Mouse (Mus musculus) natural killer cell, adult 2 months (primary cell): Measurements from ENCODE around the gene Mlh3.
A peak's percentile ranks its signal among the peaks of the same experiment; 100 is the strongest.

Experiments
- DNase-seq, 2 experiments: peaks; one replicate each; pipeline ENCODE4 v3.0.0; 2022; ENCODE audit warnings: low spot score in 2 of 2

Gene Mlh3

DNA sequence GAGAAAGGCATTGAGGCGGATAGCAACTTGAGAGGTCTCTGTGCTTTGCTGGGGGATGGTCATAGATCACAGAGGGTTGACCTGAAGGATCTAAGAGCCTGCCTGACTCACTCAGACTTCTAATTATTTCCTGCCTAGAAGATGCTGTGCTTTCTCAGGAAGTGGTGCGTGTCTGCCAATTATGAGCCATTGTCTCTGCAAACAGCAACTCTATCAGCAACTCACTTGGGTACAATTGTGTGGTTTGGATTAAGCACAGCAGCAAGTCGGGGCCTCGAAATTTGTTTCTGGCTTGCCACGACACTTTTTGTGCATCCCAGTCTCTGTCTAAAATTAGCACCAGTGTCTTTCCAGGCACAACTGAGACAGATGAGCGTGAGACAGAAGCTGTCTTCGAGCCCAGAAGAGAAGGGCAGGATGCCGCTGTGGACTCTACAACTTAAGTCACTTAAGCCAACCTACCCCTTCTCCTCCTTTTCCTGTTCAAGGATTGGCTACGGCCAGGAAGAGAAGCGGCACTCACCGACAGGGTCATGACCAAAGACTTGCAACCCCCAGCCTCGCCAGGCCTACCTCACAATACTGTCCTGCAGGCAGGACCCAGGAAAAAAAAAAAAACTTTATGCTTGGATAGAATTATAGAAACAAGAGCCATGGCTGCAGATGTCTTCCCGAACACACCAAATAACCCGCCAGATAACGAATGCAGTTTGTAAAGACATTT is 42.4 kb downstream of the Mlh3 start:
- no peak for DNase-seq

DNA sequence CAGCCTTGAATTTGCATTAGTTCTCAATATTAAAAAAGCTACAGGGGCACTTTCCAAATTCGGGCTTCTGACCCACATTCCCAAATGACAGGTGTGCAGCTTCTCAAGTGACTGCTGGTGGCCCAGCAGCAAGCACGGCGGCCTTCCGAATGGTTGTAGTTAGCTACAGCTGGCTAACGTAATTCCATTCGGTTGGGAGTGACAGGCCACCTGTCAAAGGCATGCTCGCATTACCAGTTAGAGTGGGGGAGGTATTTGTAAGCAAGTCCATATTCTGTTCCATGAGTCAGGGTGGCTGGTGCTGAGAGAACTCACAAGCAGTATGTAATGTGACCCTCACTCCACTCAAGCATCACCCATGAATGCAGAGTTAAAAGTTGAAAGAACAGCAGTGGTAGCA is 43.2 kb downstream of the Mlh3 start:
- no peak for DNase-seq

DNA sequence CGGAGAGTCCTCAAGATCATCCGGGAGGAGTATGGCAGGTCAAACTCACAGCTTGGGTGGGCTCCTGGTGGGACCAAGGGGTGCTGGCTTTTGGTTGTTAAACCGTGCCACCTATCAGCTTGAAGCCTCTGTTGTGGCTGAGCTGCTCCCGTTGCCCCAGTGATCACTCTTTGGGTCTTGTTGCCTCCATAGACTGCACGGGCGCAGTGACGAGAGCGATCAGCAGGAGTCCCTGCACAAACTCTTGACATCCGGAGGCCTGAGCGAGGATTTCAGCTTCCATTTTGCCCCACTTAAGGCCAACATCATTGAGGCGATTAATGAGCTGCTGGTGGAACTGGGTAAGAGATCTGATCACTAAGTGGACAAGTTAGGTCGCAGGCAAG is 50.5 kb downstream of the Mlh3 start:
- peak; percentile 29 to 30 for DNase-seq

DNA sequence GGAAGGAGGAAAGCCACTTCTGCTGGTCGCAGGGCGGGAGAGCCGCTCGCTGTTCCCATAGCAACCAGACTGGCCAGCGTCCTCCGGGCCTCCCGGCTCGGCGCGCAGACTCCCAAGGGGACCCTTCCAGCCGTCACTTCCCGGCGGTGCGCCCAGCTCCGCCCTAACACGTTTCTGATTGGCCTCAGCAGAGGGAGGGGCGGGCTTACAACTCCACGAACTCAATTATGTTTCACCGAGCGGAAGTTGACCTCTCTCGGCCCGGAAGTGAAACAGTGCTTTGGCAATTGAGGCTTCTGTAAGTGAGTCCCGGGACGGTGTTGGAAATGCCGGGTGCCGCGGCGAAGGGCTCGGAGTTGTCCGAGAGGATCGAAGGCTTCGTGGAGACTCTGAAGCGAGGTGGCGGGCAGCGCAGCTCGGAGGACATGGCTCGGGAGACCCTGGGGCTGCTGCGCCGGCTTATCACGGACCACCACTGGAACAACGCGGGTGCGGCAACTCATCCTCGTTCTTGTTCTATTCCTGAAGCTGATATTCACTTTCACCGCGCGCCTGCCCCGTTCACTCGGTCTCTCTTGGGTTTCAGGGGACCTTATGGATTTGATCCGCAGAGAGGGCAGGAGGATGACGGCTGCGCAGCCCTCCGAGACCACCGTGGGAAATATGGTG is 51.0 kb downstream of the Mlh3 start, which contains the start of gene Eif2b2:
TSS of gene Eif2b2 (plus strand) at position 246 of the 669 bp plus-strand sequence.
- peak; percentile 89 to 92 for DNase-seq

DNA sequence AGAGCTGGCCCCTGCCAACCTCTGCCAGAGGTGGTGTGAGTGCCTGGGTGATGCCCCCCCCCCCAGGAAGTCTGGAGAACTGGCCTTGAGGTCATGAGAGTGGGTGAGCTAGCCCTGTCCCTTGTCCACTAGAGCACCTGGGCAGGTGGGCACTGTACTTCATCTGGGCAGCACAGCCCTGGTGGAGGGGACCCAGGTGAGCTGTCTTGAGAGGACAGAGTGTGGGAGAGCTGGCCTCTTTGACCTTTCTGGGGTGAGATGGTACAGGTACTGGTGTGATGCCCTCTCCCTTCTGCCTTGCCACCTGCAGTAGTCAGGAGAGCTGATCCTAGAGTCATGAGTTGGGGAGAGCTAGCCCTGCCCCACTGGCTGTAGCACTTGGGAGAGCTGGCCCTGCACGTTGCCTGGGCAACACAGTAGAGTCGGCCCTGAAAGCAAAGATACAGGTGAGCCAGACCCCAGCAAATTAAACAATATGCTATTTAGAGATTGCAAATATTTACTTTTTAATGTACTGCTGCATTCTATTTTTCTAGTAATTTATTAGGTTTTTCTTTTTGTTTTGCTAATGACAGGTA is 52.6 kb downstream of the Mlh3 start:
- no peak for DNase-seq

DNA sequence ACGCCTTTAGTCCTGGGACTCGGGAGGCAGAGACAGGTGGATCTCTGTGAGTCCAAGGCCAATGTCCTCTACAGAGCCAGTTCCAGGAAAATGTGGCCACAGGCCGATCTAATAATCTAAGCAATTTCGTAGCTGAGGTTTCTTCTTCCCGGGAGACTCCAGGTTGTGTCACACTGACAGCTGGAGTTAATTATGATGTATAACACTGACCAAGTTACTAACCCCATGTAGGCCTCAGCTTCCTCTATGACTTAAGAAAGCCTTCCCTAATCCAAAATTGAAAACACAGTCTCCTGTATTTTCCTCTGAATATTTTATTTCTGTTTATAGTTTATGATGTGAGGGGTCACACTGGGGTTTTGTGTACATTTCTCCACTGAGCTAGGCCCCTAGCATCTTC is 55.4 kb downstream of the Mlh3 start:
- no peak for DNase-seq

DNA sequence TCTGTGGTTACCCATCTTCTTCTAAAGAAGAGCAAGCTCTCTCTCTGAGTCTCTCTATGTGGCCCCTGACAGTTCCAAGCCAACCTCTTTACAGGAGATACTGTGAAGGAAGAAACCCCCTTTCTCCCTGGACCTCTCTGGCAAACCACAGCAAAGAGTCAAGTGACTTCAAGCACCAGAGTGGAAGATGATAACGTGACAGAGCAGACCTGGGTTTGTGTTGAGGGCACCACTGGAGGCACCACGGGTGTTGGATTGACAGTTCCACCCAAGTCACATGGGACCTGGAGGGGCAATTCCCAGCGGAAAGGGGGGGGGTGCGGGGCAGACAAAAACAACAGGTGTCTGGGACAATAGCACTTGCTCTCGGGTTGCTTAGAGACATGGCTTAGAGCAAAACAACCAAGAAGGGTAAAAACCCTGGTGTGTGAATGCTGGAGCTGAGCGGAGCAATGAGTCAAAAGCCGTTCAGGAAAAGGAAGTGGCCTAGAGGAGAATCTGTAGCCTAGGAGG is 61.7 kb downstream of the Mlh3 start:
- DNase-seq = peak in 1 of 2 experiments; percentile 29

DNA sequence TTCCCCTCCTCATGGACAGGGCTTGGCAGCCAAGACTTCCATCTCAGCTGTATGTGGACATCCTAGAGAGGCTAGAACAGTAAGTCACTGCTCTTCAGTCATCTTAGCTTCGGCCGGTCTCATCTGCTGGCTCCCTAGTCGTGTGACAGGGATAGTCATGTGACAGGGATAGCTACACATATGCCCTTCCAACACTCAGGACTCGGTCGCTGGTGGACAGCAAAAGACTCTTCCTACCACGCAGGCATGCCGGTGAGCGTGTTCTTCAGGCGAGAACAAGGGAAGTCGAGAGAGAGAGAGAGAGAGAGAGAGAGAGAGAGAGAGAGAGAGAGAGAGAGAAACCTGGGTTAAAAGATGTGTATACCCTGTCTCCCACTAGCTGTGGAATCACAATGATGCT is 65.0 kb downstream of the Mlh3 start:
- no peak for DNase-seq

DNA sequence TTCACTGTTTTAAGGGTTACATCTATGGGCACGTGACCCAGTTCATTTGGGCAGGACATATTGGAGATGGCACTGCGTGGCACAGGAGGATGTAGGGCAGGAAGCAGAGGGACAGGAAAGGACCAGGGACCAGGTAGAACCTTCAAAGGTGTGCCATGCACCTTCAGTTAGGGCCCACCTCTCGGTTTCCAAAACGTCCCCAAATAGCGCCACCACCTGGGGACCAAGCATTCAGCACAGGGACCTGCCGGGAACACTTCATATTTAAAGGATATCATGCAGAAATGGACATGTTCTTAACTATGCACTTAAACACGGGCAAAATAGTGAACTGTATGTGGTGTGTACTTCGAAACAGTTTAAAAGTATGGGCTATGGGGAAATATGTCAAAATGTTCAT is 66.3 kb downstream of the Mlh3 start:
- no peak for DNase-seq

DNA sequence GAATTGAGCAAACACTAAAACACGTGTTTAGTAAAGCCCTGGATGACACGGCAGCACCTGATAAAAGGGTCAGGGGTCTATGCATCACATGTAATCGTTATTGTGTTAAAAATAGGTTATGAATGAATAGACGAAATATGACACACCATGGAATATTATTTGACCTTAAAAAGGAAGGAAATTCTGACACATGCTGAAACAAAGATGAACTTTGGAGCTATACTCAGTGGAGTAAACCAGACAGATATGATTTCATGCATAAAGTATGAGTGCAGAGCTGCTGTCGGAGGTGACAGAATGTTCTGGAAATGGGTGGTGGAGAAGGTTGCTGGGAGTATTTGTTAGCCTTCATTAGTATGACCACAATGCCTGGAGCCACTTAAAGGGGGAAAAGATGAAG is 66.7 kb downstream of the Mlh3 start:
- DNase-seq = no peak

DNA sequence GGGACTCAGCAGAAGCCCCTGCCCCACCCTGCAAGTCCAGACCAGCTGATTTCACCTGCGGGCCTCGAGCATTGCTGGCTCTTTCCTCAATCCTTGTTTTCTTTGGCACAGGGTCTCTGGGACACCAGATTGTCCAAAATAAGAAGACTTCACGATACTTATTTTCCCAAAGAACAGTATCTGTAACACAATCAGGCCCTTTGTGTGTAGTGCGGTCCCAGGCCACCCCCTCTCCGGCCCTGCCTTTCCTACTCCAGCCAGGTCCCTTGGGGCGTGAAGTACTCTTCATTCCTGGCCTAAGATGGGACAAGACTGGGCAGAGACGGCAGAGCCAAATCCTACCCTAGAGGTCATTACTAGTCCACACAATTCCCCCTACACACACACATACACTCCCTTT is 68.2 kb downstream of the Mlh3 start:
- DNase-seq = no peak

DNA sequence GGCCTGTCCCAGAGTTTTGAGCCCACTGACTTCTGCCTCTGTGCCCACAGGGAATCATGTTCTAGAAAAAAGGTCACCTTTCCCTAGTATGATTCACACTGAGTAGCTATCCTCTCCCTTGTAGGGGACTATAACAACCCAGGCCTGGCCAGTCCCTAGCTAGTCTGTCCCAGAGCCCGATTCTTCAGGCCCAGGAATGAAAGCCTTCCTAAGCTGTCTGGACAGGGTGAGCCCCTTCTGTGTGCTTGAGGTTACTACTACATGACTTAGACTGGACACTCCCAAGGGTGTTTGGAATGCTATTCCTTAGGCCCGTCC is 68.6 kb downstream of the Mlh3 start:
- no peak for DNase-seq

DNA sequence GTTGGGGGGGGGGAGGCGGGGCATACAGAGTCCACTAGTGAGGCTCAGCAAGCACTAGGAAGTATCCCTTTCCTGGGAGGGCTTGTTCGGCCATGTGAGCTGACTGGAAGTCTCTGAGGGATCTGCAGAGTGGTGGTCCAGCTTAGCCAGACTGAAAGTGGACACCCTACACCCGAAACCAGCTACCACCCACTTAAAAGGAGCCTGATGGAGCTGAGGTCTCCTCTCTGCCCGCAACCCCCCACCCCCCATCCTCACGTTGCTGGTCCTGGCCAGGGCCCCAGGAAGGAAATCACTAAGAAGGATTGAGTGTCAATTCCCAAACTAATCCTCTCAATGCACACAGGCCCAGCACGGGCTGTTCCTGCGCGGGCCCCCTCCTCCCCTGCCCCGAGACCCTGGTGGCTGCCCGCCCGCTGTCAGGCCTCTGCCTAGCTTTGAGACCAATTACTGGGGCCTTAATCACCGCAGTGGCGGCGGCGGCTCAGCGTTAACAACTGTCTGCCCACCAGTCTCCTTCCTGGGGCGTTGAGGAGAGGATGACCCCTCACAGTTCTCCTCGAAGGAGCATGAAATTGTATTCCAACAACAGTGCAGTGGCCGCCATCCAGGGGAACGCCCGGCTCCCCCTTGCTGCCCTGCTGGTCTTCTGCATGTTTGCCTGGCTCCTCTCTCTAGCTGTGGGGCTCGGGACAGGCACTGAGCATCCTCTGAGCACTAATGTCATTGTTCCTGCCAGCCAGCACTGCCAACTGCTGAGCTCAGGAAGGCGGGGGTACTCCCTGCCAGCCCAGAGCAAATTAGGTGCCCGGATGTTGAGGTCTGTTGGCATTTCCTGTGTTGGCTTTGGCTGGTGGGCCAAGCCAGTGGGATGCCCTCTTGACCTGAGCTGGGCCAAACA is 69.2 kb downstream of the Mlh3 start:
- no peak for DNase-seq

DNA sequence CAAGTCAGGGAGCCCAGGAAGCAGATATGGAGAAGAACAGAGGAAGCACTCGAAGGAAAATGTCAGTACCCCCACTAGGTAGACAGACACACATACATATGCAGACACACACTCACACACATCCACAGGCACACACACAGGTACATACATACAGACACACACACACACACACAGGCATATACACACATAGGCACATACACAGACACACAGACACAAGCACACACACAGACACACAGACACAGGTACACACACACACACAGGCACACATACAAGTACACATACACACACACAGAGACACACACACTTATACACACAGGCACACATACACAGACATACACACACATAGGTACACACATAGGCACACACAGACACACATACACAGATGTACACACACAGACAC is 70.4 kb downstream of the Mlh3 start:
- DNase-seq = no peak

DNA sequence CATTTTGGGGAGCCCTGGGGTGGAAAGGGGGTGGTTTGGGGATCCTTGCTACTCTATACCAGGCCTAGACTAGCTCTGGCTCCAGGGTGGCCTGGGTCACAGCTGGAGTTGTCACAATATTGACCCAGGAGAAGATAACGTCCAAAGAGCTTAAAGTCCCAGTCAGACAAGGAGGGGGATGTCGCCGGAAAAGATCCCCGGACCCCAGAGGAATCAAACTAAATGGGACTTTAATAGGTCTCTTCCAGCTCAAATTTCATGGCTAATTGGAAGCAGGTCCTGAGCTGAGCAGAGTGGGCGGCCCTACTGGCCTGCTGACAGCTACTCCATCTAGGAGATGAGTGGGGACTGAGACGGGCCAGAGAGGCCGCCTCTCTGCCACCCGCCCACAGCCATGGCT is 72.5 kb downstream of the Mlh3 start:
- no peak for DNase-seq

DNA sequence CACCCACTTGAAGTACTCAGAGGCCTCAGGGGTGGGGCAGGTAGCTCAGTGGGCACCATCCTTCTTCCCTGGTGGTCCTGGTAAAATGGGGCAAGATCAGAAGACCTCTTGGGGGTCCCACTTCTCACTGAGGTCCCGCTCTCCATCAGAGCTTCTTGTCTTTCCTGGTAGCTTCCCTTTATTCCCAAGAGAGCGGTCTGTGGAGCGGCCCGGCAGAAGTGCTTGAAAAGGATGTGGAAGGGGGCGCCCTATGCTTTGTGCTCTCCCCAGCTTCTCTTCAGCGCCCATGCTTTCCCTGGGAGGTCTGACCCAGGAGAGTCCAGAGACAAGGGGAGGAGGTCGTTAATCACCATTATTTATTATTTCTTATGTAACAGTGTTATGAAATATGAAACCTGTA is 73.0 kb downstream of the Mlh3 start:
- DNase-seq = no peak

DNA sequence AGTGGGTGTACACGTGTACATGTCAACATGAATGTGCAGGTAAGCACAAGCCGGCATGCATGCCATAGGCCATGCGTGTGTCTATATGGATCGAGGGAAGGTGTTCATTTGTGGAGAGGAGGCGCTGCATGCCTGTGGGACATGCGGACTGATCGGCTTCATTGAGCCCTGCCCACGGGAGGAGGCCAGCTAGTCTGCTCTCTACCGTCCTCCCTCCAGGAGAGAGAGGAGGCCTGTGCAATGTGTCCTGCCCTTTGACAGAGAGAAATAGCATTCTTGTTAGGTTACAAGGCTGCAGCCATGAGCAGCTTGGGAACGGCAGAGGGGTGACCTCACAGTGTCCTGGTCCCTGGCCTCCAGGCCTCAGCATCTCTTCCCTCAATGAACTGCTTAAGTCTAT is 74.2 kb downstream of the Mlh3 start:
- DNase-seq = no peak

DNA sequence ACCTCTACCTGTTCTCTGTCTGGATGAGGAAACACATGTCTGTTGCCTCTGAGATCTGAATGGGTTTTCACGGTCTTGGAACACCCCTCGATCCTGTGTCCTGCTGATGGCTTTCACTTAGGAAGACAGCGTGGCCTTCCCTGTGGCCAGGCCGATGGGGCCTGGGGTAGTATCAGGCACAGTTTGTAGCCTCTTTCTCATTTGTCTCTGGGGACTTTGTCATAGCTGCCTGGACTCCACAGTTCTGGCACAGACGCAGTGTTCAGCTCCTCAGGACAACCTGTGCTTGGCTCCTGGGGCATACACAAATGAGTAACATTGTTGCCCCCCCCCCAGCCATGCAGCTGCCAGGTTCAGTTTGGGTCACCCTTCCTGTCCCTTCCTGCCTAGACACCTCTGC is 75.3 kb downstream of the Mlh3 start:
- DNase-seq = no peak

DNA sequence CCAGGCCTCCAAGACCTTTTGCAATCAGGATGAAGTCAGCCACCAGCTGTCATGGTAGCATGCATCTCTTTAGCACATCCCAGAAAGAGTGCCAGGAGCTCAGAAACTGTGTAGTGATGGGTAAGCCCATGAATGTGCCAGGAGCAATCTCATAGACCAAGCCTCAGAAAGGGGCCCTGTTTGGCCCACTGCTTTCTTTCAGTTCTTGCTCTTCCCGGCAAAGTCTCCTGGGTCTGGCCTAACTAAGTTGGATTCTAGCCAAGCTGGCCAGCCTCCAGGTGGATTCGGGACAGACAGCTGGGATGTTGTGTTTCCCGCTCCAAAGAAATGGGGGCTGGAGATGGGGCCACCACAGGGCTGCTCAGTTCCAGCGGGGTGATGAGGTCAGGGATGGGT is 75.8 kb downstream of the Mlh3 start:
- no peak for DNase-seq

DNA sequence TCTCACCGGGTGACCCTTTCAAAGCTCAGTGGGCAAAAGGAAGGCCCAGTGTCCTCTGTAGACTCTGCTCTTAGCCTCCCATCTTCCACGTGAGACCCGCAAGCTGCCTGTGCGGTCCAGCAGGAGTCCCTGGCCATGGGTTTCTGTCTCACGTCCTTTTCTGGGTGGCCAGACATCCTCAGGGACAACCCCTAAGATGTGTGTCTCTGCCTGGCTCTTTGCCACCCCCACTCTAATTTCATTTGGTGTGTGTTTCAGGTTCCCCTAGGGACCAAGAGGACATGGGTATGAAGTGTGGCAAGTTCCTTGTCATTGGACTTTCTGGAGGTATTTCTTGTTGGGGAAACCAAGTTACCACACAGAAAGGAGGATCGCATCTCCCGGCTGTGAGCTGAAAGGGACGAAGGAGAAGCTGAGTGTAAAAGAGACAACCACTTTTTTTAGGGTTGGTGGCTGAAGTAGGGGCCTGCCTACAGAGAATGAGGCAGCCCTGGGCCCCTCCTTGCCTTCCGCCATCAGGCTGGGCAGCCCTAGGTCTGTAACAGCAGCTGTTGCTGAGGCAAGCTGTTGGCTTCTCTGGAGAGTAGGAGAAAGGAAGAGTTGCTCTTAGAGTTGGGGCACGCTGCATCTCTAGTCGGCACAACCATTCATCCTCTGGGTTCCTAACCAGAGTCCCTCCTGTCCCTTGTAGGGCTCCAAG is 76.3 kb downstream of the Mlh3 start:
- no peak for DNase-seq

DNA sequence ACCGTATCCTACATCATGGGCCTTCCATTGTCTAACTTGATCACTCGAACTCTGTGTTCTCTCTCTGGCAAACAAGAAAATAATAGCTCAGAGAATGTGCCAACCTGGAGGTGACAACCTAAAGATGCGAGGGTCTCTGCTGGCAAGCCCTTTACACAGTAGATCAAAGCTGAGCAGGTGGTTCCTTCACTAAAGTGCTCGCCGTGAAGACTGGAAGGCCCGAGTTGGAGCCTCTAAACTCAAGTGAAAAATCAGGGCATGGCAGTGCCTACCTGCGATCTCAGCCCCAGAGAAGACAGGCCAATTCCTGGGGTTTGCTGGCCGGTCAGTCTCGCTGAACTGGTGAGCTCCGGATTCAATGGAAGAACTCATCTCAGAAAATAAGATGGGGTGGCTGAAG is 77.3 kb downstream of the Mlh3 start:
- no peak for DNase-seq
